Mouse (Mus musculus) heart, embryonic 15.5 days (tissue): ENCODE measurements around the gene Pimreg. TPM values are rescaled to one million over a fixed set of nuclear protein-coding genes. Genes with fewer than 3 reads are reported as not detected.

Source experiments
- ATAC-seq: fragments of 200-750 bp; cut with Nextera tagmentation; replicated peaks from 2 replicates; pipeline ENCODE4 v1.8.0; 2017; ENCODE audit warnings: low read depth, moderate TSS enrichment; ENCODE audit not compliant: insufficient number of reproducible peaks, insufficient read depth, low FRiP score
- H3K27ac ChIP-seq: fragments of 300-500 bp; sonication (generic); 2 replicates; pipeline ENCODE4 v1.5.1; 2015; ENCODE audit warnings: mild to moderate bottlenecking, inconsistent platforms
- H3K27me3 ChIP-seq: fragments of 300-500 bp; sonication (generic); 2 replicates; pipeline ENCODE4 v1.6.1; 2015; ENCODE audit warnings: inconsistent platforms
- H3K36me3 ChIP-seq: fragments of 300-500 bp; sonication (generic); 2 replicates; pipeline ENCODE4 v1.6.1; 2015; ENCODE audit warnings: mild to moderate bottlenecking, inconsistent platforms
- H3K4me1 ChIP-seq: fragments of 300-500 bp; sonication (generic); replicated peaks from 2 replicates; pipeline ENCODE4 v1.6.1; 2015; ENCODE audit warnings: inconsistent platforms
- H3K4me2 ChIP-seq: fragments of 300-500 bp; sonication (generic); 2 replicates; pipeline ENCODE4 v1.6.1; 2015; ENCODE audit warnings: inconsistent platforms, mild to moderate bottlenecking, moderate library complexity
- H3K4me3 ChIP-seq: fragments of 300-500 bp; sonication (generic); 2 replicates; pipeline ENCODE4 v1.5.1; 2015; ENCODE audit warnings: mild to moderate bottlenecking, inconsistent platforms
- H3K9ac ChIP-seq: fragments of 300-500 bp; sonication (generic); 2 replicates; pipeline ENCODE4 v1.6.1; 2015; ENCODE audit warnings: mild to moderate bottlenecking, inconsistent platforms
- H3K9me3 ChIP-seq: fragments of 300-500 bp; sonication (generic); replicated peaks from 2 replicates; pipeline ENCODE4 v1.6.1; 2016; ENCODE audit warnings: inconsistent platforms
- WGBS: fragments of 180-500 bp; shearing (Covaris S2); methylation state at CpG from one replicate; pipeline ENCODE4 v1.1.7; 2015; ENCODE audit warnings: mixed read lengths; 5-methylcytosine and 5-hydroxymethylcytosine counted together
- polyA plus RNA-seq: library from polyadenylated mRNA; unstranded; fragments of >200 nt; fragmentation: Nextera tagmentation; extraction: Ambion mirVana; gene quantifications from 2 replicates; pipeline ENCODE4 v1.2.1, GENCODE M21; 2015

The Pimreg gene
- polyA plus RNA-seq, 1 experiment from 2014 or later = 65.7 TPM

DNA sequence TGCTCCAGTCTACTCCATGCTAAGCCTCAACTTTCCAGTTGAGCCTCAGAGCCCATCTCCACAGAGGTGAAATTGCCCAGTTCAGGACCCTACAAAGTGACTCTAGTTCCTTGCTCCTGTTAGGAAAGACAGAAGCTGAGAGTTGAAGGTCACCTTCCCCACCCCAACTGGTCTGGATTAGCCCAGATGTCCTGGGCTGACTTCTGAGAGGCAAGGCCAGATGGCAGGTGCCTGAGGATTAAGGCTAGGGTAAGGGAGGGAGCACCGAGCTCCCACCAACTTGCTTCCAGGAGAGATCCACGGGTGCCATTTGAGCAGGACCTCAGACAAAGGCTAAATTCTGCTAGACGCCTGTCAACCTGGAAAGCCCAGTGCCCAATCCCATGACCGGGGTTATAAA, 9.7 kb upstream of the Pimreg start:
- Histone ChIP-seq H3K4me1 (0 out of 2 replicates have a peak, but pooled peaks cover 7% of the 10 kb centered on the region), H3K27ac (no peak overlapping the region), H3K4me3 (no peak overlapping the region), H3K4me2 (no peak overlapping the region), H3K9ac (no peak overlapping the region), H3K36me3 (no peaks in the 10 kb centered on the region), H3K27me3 (peaks cover 31% of the 10 kb centered on the region), H3K9me3 (no peaks in the 10 kb centered on the region)
- no peak for ATAC-seq
- 73% methylated on average over 4 of the region's 4 CpGs for WGBS

DNA sequence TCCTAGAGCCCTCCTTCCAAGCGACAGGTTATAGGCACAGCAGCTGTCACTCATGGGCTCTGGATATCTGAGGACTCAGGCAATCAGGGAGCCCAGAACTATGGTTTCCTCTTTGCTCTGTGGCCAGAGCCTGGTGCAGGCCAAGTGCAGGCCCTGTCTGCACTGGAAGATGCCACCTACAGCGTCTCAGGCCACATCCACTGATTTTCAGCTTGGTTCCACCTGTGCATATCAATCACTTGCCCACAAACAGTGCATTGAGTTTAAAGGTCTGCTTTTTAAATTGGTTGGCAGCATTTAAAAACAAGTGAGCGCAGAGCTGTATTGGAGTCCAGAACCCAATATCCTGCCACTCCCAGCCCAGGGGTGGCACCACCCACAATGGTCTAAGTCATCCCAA, 9.2 kb upstream of the Pimreg start:
- H3K4me1 ChIP-seq = 0 out of 2 replicates have a peak, but pooled peaks cover 7% of the 10 kb centered on the region
- H3K36me3 ChIP-seq = no peaks in the 10 kb centered on the region
- no peak for ATAC-seq
- no peaks in the 10 kb centered on the region for H3K9me3 ChIP-seq
- H3K4me3 ChIP-seq = no peak overlapping the region
- 85% methylated on average over 3 of the region's 3 CpGs for WGBS
- peaks cover 32% of the 10 kb centered on the region for H3K27me3 ChIP-seq
- H3K27ac ChIP-seq = no peak overlapping the region
- H3K4me2 ChIP-seq = no peak overlapping the region
- no peak overlapping the region for H3K9ac ChIP-seq

DNA sequence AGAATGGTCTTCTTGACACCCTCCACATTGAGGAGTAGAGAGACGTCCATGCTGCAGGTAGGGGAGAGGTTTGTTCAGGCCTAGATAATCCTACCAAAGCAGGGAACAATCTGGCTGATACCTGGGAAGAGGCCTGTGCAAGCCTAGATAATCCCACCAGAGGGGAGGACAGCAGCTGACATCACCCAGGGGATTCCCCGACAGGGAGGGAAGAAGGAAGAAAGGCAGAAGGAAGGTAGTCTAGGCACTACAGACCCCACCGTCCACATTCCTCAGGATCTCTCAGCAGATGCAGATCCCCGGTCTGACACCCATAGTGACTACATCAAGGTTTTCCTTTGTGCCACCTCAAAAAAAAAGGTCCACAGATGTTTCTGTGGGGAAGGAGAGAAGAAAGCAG, 4.4 kb upstream of the Pimreg start, which contains the start of gene Aipl1:
Gene Aipl1, minus strand, starts transcription at position 101 of the 400 bp plus-strand sequence.
- WGBS = 62% methylated on average over 4 of the region's 4 CpGs

GRCm38 (mm10) chr11:72037996-72038395, 3.8 kb upstream of the Pimreg start:
- Histone ChIP-seq H3K4me1 (peaks cover 22% of the 10 kb centered on the region), H3K4me3 (no peak overlapping the region), H3K27ac (no peak overlapping the region), H3K4me2 (no peak overlapping the region), H3K9ac (no peak overlapping the region), H3K36me3 (no peaks in the 10 kb centered on the region), H3K9me3 (no peaks in the 10 kb centered on the region), H3K27me3 (peaks cover 8% of the 10 kb centered on the region)
- WGBS = 4% methylated on average over 4 of the region's 4 CpGs
- no peak for ATAC-seq

More for the DNA sequence above, 4.4 kb upstream of the Pimreg start, which contains the start of gene Aipl1:
- Histone ChIP-seq H3K4me1 (peaks cover 16% of the 10 kb centered on the region), H3K4me2 (no peak within 1 kb of the TSS), H3K9ac (no peak within 1 kb of the TSS), H3K27me3 (peaks cover 8% of the 10 kb centered on the region), H3K9me3 (no peaks in the 10 kb centered on the region), H3K4me3 (no peak within 1 kb of the TSS), H3K27ac (no peak within 1 kb of the TSS), H3K36me3 (no peaks in the 10 kb centered on the region)
- no peak for ATAC-seq

DNA sequence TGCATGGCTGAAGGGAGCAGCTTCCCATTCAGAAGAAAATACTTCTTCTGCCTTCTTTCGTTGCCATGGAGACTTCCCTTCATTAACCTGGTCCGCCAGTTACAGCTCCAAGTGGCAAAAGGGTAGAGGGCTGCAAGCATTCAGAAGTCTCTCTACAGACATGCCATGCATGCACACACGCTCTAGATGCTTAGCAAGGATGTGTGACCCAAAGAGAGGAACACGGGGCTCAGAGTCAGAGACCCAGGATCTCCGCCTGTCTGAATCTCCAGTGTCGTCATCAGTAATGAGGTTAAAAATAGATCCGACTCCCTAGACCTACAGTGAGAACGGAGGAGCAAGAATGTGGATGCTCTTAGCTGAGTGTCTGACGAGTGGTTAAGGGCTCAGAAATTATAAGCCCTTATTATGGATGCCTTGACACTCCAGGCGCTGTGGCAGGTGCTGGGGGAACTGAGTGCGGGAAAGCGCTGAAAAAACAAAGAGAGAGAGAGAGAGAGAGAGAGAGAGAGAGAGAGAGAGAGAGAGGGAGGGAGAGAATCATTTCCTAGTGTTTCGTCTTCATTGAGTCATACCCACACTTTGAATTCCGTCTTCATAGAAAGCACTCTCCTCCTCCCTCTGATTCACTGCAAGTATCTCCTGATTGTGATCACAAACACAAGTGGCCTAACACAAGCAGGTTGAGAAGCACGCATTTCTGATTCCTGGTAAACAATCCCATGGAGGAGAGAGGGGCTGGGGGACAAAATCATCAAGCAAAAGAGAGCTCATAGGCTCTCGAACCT, 2.0 kb upstream of the Pimreg start:
- H3K9me3 ChIP-seq = no peaks in the 10 kb centered on the region
- no peaks in the 10 kb centered on the region for H3K36me3 ChIP-seq
- peaks cover 8% of the 10 kb centered on the region for H3K27me3 ChIP-seq
- no peak overlapping the region for H3K27ac ChIP-seq
- peaks cover 35% of the 10 kb centered on the region for H3K4me1 ChIP-seq
- peak overlapping the region; percentile 12; the same call in 1 of the 2 replicates for H3K4me2 ChIP-seq
- 28% methylated on average over 16 of the region's 16 CpGs for WGBS
- H3K4me3 ChIP-seq = no peak overlapping the region
- ATAC-seq = no peak
- H3K9ac ChIP-seq = no peak overlapping the region

DNA sequence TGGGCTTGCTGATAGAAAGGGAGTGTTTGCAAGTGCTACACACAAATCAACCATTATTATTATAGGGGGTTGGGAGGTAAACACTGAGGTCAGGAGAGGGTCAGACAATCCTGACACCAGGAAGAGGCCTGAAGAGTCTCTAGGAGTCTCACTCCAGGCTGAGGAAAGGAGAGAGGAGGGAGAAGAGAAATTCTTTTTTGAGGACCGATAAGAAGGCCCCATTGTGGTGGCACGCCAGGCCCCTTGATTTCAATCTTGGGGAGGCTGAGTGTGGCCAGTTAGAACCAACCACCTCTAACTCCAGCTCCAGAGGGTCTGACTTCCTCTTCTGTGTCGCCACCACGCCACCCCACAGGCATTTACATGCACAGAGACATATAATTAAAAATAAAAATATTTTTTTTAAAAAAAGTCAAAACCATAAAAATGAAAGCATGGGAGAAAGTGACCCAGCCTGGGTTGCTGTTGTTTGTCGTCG, 503 bp upstream of the Pimreg start:
- no peak for ATAC-seq

DNA sequence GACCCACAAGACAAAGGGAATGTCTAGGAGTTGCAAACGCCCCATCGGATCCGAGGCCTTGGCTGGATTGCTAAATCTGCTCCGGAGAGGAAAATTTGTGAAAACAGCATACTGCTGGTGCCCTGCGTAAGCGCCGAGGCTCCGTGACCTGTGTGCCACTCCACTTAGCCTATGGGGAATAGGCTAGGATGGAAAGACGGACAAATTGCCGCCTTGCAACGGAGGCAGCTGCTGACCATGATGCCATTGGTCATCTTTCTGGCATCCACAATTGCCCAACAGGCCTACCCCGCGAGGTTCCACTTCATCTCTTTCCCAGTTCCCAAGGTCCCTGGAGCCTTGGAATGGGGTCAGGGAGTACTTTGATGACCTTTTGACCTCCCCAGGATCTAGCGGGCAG, 799 bp downstream of the Pimreg start:
- WGBS = 3% methylated on average over 14 of the region's 14 CpGs
- Histone ChIP-seq H3K4me3 (peak overlapping the region; percentile 65), H3K36me3 (0 out of 2 replicates have a peak, but pooled peaks cover 8% of the 10 kb centered on the region), H3K27ac (no peak overlapping the region), H3K9ac (peak overlapping the region; percentile 63), H3K4me2 (peak overlapping the region; percentile 93), H3K9me3 (no peaks in the 10 kb centered on the region), H3K4me1 (peaks cover 32% of the 10 kb centered on the region), H3K27me3 (peaks cover 3% of the 10 kb centered on the region)
- ATAC-seq = 0 out of 2 replicates have a peak, but pooled peaks have one; percentile 1

More for the DNA sequence above, 503 bp upstream of the Pimreg start:
- H3K9ac ChIP-seq = peak overlapping the region; percentile 46
- H3K4me1 ChIP-seq = peaks cover 32% of the 10 kb centered on the region
- H3K4me3 ChIP-seq = peak overlapping the region; percentile 65
- WGBS = 15% methylated on average over 6 of the region's 6 CpGs
- H3K4me2 ChIP-seq = peak overlapping the region; percentile 93
- H3K36me3 ChIP-seq = 0 out of 2 replicates have a peak, but pooled peaks cover 5% of the 10 kb centered on the region
- H3K27me3 ChIP-seq = peaks cover 8% of the 10 kb centered on the region
- H3K9me3 ChIP-seq = no peaks in the 10 kb centered on the region
- peak overlapping the region; percentile 43; the same call in 1 of the 2 replicates for H3K27ac ChIP-seq

DNA sequence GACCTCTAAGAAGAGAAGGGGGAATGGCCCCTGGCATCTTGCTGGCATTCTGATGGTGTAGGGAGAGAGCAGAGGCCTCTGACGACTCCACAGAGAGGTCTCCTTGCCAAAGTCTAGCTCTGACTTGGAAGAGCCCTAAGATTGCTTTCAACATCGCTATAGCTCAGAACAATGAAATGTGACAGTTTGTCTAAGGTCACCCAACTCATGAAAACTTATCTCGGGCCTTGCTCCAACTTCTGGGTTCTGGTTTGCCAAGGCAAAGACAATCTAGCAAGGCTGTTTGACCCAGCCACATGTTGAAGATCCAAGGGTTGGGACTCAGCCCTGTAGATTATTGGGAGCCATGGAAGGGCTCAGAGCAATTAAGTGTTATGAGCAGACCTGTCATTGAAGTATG, 2.4 kb downstream of the Pimreg start:
- peak overlapping the region; percentile 93 for H3K4me2 ChIP-seq
- 0 out of 2 replicates have a peak, but pooled peaks cover 8% of the 10 kb centered on the region for H3K36me3 ChIP-seq
- H3K4me3 ChIP-seq = peak overlapping the region; percentile 65; the same call in 1 of the 2 replicates
- ATAC-seq = no peak
- H3K27me3 ChIP-seq = 0 out of 2 replicates have a peak, but pooled peaks cover 2% of the 10 kb centered on the region
- no peak overlapping the region for H3K27ac ChIP-seq
- WGBS = 71% methylated on average over 3 of the region's 3 CpGs
- no peak overlapping the region for H3K9ac ChIP-seq
- H3K9me3 ChIP-seq = no peaks in the 10 kb centered on the region
- peaks cover 32% of the 10 kb centered on the region for H3K4me1 ChIP-seq

DNA sequence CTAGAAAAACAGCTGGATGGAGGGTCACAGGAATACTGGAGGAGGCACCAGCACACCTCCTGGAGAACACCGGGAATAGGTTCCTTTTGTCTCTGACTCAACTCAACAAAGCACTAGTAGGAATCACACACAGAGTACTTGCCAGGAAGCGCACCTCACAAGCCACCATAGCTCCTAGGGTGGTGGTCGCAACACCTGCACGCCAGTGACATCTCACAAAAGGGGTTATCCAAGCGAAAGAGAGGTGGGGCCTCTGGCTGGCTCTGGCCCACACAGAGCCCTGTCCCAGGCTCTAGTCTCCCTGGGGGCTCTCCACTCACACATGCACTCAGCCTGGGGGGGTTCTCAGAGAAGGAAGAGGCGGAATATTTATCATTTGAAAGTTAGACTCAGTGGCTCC, 6.9 kb downstream of the Pimreg start:
- H3K9ac ChIP-seq = no peak overlapping the region
- H3K4me2 ChIP-seq = no peak overlapping the region
- WGBS = 67% methylated on average over 6 of the region's 6 CpGs

DNA sequence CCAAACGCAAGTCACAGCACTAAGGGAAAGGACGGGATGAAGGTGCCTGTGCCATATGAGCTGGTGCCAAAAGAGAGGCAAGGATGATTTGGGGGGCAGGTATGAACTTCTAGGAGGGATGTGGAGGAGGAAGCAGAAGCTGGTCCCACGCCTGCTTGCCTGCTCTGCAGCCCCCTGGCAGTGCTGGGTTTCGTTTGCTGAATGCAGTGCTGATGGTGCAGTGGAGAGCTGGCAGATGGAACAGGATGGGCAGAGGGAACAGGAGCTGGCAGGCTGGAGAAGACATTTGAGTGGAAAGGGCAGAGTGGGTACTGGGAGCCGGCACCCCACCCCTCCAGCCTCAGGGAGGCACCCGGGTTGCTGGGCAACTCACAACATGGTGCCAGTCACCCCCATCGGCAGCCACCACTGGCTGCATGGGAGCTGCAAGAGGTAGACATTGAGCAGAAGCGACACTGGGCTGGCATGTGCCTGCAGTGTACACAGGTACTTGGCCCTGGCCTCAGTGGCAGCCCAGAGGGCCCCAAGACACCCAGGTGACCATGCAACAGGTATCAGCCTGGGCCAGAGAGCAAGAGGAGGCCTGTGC, 7.4 kb downstream of the Pimreg start:
- WGBS = 77% methylated on average over 8 of the region's 8 CpGs
- Histone ChIP-seq H3K4me1 (peaks cover 19% of the 10 kb centered on the region), H3K9me3 (no peaks in the 10 kb centered on the region), H3K9ac (no peak overlapping the region), H3K4me3 (no peak overlapping the region), H3K27ac (no peak overlapping the region), H3K4me2 (no peak overlapping the region), H3K27me3 (peaks cover 35% of the 10 kb centered on the region), H3K36me3 (0 out of 2 replicates have a peak, but pooled peaks cover 8% of the 10 kb centered on the region)
- ATAC-seq = no peak

More for the DNA sequence above, 6.9 kb downstream of the Pimreg start:
- H3K27me3 ChIP-seq = peaks cover 33% of the 10 kb centered on the region
- ATAC-seq = no peak
- H3K9me3 ChIP-seq = no peaks in the 10 kb centered on the region
- no peak overlapping the region for H3K4me3 ChIP-seq
- peaks cover 24% of the 10 kb centered on the region for H3K4me1 ChIP-seq
- 0 out of 2 replicates have a peak, but pooled peaks cover 8% of the 10 kb centered on the region for H3K36me3 ChIP-seq
- H3K27ac ChIP-seq = no peak overlapping the region

DNA sequence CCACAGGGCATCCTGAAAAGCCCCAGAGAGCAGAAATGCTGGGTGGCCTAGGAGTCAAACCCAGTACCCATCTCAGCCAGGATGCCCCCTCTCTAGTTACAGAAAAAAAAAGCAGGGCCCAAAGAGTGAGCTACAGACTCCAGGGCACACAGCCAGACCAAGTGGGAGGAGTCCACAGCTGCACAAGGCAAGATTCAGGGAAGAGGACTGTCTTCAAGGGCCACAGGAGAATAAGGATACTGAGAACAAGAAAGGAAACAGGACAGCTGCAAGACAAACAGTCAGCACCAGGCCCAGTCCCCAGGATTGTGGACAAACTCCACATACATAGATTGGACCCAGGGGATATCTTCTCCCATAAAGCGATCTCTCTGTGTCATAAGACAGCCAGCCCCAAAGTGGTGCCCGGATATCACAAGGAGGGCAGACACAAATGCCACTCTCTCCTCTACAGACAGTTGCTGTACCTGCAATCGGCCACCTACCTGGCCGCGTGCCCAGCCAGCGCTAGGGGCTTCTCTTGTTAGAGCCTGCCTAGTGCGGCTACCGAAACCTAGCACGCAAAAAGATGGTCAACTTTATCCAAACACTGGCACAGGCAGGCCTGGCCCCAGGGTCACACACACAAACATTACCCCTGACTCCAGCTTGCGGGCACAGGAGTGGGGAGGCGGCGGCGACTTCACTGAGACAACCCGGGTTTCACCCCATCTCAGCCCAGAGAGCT, 8.5 kb downstream of the Pimreg start:
- Histone ChIP-seq H3K9ac (peak overlapping the region; percentile 56; the same call in 1 of the 2 replicates), H3K4me1 (peaks cover 17% of the 10 kb centered on the region), H3K27ac (no peak overlapping the region), H3K4me3 (peak overlapping the region; percentile 53), H3K9me3 (no peaks in the 10 kb centered on the region), H3K36me3 (0 out of 2 replicates have a peak, but pooled peaks cover 8% of the 10 kb centered on the region), H3K27me3 (peaks cover 35% of the 10 kb centered on the region), H3K4me2 (peak overlapping the region; percentile 90)
- 19% methylated on average over 14 of the region's 14 CpGs for WGBS
- ATAC-seq = no peak
